Mouse (Mus musculus) midbrain, postnatal 0 days (tissue): ENCODE measurements around the gene Slc7a1. TPM values are rescaled to one million over a fixed set of nuclear protein-coding genes. Genes with fewer than 3 reads are reported as not detected.

ENCODE experiments used
- ATAC-seq: fragments of 200-750 bp; cut with Nextera tagmentation; 2 replicates; pipeline ENCODE4 v1.8.0; 2017; ENCODE audit warnings: moderate number of reproducible peaks, mild to moderate bottlenecking, moderate TSS enrichment, moderate library complexity; ENCODE audit not compliant: low FRiP score
- DNase-seq: peaks from one replicate; pipeline ENCODE4 v3.0.0-alpha.2; 2015; ENCODE audit warnings: low spot score
- H3K27ac ChIP-seq: fragments of 300-500 bp; sonication (generic); 2 replicates; pipeline ENCODE4 v1.5.1; 2014; ENCODE audit warnings: low read depth, mild to moderate bottlenecking, low read length, mixed read lengths
- H3K27me3 ChIP-seq: fragments of 300-500 bp; sonication (generic); 2 replicates; pipeline ENCODE4 v1.6.1; 2014; ENCODE audit warnings: low read length, control low read depth, mixed read lengths; ENCODE audit not compliant: insufficient read depth
- H3K36me3 ChIP-seq: fragments of 300-500 bp; sonication (generic); 2 replicates; pipeline ENCODE4 v1.6.1; 2014; ENCODE audit warnings: low read length, control low read depth, mixed read lengths; ENCODE audit not compliant: insufficient read depth
- H3K4me1 ChIP-seq: fragments of 300-500 bp; sonication (generic); 2 replicates; pipeline ENCODE4 v1.6.1; 2014; ENCODE audit warnings: mild to moderate bottlenecking, control low read depth, antibody characterized with exemption, low read length, mixed read lengths; ENCODE audit not compliant: insufficient read depth
- H3K4me2 ChIP-seq: fragments of 300-500 bp; sonication (generic); 2 replicates; pipeline ENCODE4 v1.6.1; 2014; ENCODE audit warnings: low read depth, mild to moderate bottlenecking, low read length, mixed read lengths; ENCODE audit not compliant: poor library complexity, severe bottlenecking
- H3K4me3 ChIP-seq: fragments of 300-500 bp; sonication (generic); 2 replicates; pipeline ENCODE4 v1.5.1; 2014; ENCODE audit warnings: low read depth, mild to moderate bottlenecking, low read length, moderate library complexity
- H3K9ac ChIP-seq: fragments of 300-500 bp; sonication (generic); replicated peaks from 2 replicates; pipeline ENCODE4 v1.6.1; 2014; ENCODE audit warnings: mild to moderate bottlenecking, low read length, moderate library complexity, mixed read lengths; ENCODE audit not compliant: poor library complexity, severe bottlenecking
- H3K9me3 ChIP-seq: fragments of 300-500 bp; sonication (generic); 2 replicates; pipeline ENCODE4 v1.6.1; 2016; ENCODE audit warnings: low read length, control low read depth
- CTCF ChIP-seq: IDR thresholded peaks from 2 replicates; pipeline ENCODE4 v1.5.1; 2016; ENCODE audit warnings: antibody characterized with exemption, mild to moderate bottlenecking
- WGBS: fragments of 180-500 bp; shearing (Covaris S2); extraction: QIAGEN DNeasy Blood & Tissue Kit; methylation state at CpG from one replicate; pipeline ENCODE4 v1.1.7; 2014; 5-methylcytosine and 5-hydroxymethylcytosine counted together
- polyA plus RNA-seq: library from polyadenylated mRNA; unstranded; fragments of >200 nt; fragmentation: Nextera tagmentation; extraction: Ambion mirVana; gene quantifications from 2 replicates; pipeline ENCODE4 v1.2.1, GENCODE M21; 2015
- total RNA-seq: library from RNA; depleted of rRNA; stranded (reverse); fragments of >200 nt; gene quantifications from 2 replicates; pipeline ENCODE4 v1.2.3, GENCODE M21; 2014

The Slc7a1 gene
- total and polyA plus RNA-seq, 2 experiments from 2014 or later, result 33.8 to 49.8 TPM

GRCm38 (mm10) chr5:148354536-148354935 is 45.2 kb downstream of the Slc7a1 start:
- 67% methylated on average over 8 of the region's 8 CpGs for WGBS
- TF ChIP-seq CTCF, result no peak
- H3K4me2 ChIP-seq, result no peak overlapping the region
- H3K27me3 ChIP-seq, result no peaks in the 10 kb centered on the region
- no peak for ATAC-seq
- no peak for DNase-seq
- H3K9ac ChIP-seq, result no peak overlapping the region
- peaks cover 6% of the 10 kb centered on the region; the same call in 1 of the 2 replicates for H3K36me3 ChIP-seq
- H3K27ac ChIP-seq, result no peak overlapping the region
- no peaks in the 10 kb centered on the region for H3K4me1 ChIP-seq
- no peaks in the 10 kb centered on the region for H3K9me3 ChIP-seq
- H3K4me3 ChIP-seq, result no peak overlapping the region

- Histone ChIP-seq H3K4me2 (no peak overlapping the region), H3K27me3 (no peaks in the 10 kb centered on the region), H3K4me3 (no peak overlapping the region), H3K27ac (no peak overlapping the region), H3K9me3 (no peaks in the 10 kb centered on the region), H3K4me1 (no peaks in the 10 kb centered on the region), H3K36me3 (peaks cover 6% of the 10 kb centered on the region; the same call in 1 of the 2 replicates), H3K9ac (no peak overlapping the region)
- no peak for TF ChIP-seq CTCF
- ATAC-seq (no peak), DNase-seq (no peak)
- 85% methylated on average over 16 of the region's 16 CpGs for WGBS
These were observed 46.3 kb downstream of the Slc7a1 start for GRCm38 (mm10) chr5:148353429-148353828.

DNA sequence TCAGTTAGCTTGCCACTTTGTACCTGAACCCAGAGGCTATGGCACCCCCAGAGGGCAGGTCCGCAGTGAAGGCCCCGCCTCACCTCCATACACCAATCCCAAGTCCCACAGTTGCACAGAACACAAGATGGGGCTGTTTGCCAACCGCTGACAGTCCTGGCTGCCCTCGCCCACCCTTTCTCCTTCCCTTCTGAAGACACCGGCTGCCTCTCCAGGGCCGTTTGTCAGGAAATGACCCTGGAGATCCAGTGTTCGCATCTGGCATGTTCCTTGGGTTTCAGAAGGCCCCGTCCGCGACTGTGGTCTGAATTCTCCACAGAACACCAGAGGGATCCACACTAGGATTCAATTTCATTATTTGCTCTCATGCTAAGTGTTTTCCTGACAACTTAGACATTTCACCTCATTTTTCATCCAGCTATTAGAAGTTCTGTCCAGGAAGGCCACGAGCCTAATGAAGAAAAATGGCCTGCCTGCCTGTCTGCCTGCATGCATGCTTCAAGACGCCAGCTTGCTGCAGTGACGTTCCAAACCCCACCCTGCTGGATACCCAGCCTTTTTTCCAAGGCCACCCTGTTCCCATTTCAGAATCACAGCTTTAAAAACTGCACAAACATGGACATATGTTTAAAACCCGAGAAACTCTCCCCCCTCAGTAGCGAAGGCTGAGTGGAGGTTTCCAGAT is 50.2 kb downstream of the Slc7a1 start:
- peak; percentile 36 for TF ChIP-seq CTCF
- peak; percentile 57 for DNase-seq
- no peaks in the 10 kb centered on the region for H3K9me3 ChIP-seq
- WGBS, result 80% methylated on average over 15 of the region's 15 CpGs
- H3K4me3 ChIP-seq, result no peak overlapping the region
- H3K27ac ChIP-seq, result no peak overlapping the region
- no peak overlapping the region for H3K9ac ChIP-seq
- no peak overlapping the region for H3K4me2 ChIP-seq
- ATAC-seq, result no peak
- H3K4me1 ChIP-seq, result no peaks in the 10 kb centered on the region
- peaks cover 4% of the 10 kb centered on the region; the same call in 1 of the 2 replicates for H3K36me3 ChIP-seq
- no peaks in the 10 kb centered on the region for H3K27me3 ChIP-seq

DNA sequence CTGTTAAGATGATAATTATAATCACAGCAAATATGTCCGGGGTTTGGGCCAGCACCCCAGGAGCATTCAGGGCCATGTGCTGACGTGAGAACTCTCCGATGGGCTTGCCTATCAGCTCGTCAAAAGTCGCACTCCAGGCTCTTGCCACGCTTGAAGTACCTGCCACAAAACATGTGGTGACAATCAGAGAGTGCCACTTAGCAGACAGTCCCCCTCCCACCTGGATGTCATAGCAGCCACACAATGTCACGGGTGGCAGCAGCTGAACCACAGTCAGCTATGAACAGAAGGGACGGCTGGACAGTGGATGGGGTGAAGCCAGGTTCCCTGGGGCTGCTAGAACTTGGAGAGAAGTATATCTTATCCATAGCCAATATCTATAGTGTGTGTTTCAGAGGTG is 51.6 kb downstream of the Slc7a1 start:
- H3K27me3 ChIP-seq, result no peaks in the 10 kb centered on the region
- H3K9ac ChIP-seq, result no peak overlapping the region
- DNase-seq, result peak; percentile 35
- H3K4me2 ChIP-seq, result no peak overlapping the region
- 63% methylated on average over 8 of the region's 8 CpGs for WGBS
- no peak overlapping the region for H3K4me3 ChIP-seq
- ATAC-seq, result no peak
- no peaks in the 10 kb centered on the region for H3K9me3 ChIP-seq
- H3K36me3 ChIP-seq, result peaks cover 4% of the 10 kb centered on the region; the same call in 1 of the 2 replicates
- H3K4me1 ChIP-seq, result no peaks in the 10 kb centered on the region
- TF ChIP-seq CTCF, result no peak
- H3K27ac ChIP-seq, result no peak overlapping the region

GRCm38 (mm10) chr5:148346543-148346942 is 53.2 kb downstream of the Slc7a1 start:
- WGBS, result 86% methylated on average over 8 of the region's 8 CpGs

GRCm38 (mm10) chr5:148344374-148344773 is 55.3 kb downstream of the Slc7a1 start:
- ATAC-seq (no peak), DNase-seq (no peak)
- TF ChIP-seq CTCF, result no peak
- Histone ChIP-seq H3K4me3 (no peak overlapping the region), H3K36me3 (no peaks in the 10 kb centered on the region), H3K9ac (no peak overlapping the region), H3K4me1 (no peaks in the 10 kb centered on the region), H3K9me3 (no peaks in the 10 kb centered on the region), H3K4me2 (no peak overlapping the region), H3K27ac (no peak overlapping the region), H3K27me3 (no peaks in the 10 kb centered on the region)
- 78% methylated on average over 5 of the region's 5 CpGs for WGBS

More at GRCm38 (mm10) chr5:148346543-148346942, 53.2 kb downstream of the Slc7a1 start:
- Histone ChIP-seq H3K4me3 (no peak overlapping the region), H3K9me3 (no peaks in the 10 kb centered on the region), H3K27me3 (no peaks in the 10 kb centered on the region), H3K27ac (no peak overlapping the region), H3K4me2 (no peak overlapping the region), H3K9ac (no peak overlapping the region), H3K36me3 (no peaks in the 10 kb centered on the region), H3K4me1 (no peaks in the 10 kb centered on the region)
- no peak for ATAC-seq
- no peak for DNase-seq
- TF ChIP-seq CTCF, result peak; percentile 29
